Mouse (Mus musculus) heart, embryonic 14.5 days (tissue): ENCODE data around the gene BC051142. TPM values are rescaled to one million over a fixed set of nuclear protein-coding genes. Genes with fewer than 3 reads are reported as not detected.
"Not testable (repeated sequence)": the region's sequence is repeated elsewhere in the genome, so short reads cannot be mapped to it uniquely, and the experiment has no call there.

Experiments
- ATAC-seq: fragments of 200-750 bp; cut with Nextera tagmentation; 2 replicates; pipeline ENCODE4 v1.8.0; 2017; ENCODE audit warnings: low read depth, moderate TSS enrichment; ENCODE audit not compliant: insufficient number of reproducible peaks, insufficient read depth, low FRiP score
- H3K27ac ChIP-seq, 2 experiments: fragments of 200-500 bp in 1 of 2; fragments of 300-500 bp in 1 of 2; sonication (generic) in 1 of 2; replicated peaks in 1 of 2; 2 replicates each; pipeline ENCODE4 v1.5.1; 2012 to 2014; ENCODE audit warnings: low read depth in 2 of 2, low read length in 2 of 2, control low read depth in 1 of 2, mild to moderate bottlenecking in 1 of 2, mixed read lengths in 1 of 2; ENCODE audit not compliant: control insufficient read depth in 1 of 2, insufficient read depth in 1 of 2
- H3K27me3 ChIP-seq: fragments of 300-500 bp; sonication (generic); 2 replicates; pipeline ENCODE4 v1.6.1; 2014; ENCODE audit warnings: mild to moderate bottlenecking, low read length, control low read depth; ENCODE audit not compliant: control insufficient read depth, insufficient read depth
- H3K36me3 ChIP-seq: fragments of 300-500 bp; sonication (generic); 2 replicates; pipeline ENCODE4 v1.6.1; 2014; ENCODE audit warnings: mild to moderate bottlenecking, control low read depth, low read length, mixed read lengths; ENCODE audit not compliant: control insufficient read depth, insufficient read depth
- H3K4me1 ChIP-seq, 2 experiments: fragments of 200-500 bp in 1 of 2; fragments of 300-500 bp in 1 of 2; sonication (generic) in 1 of 2; 2 replicates each; pipeline ENCODE4 v1.6.1; 2012 to 2014; ENCODE audit warnings: low read length in 2 of 2, control low read depth in 1 of 2, mixed read lengths in 1 of 2; ENCODE audit not compliant: control insufficient read depth in 2 of 2, insufficient read depth in 2 of 2
- H3K4me2 ChIP-seq: fragments of 300-500 bp; sonication (generic); 2 replicates; pipeline ENCODE4 v1.6.1; 2014; ENCODE audit warnings: mild to moderate bottlenecking, low read length
- H3K4me3 ChIP-seq, 2 experiments: fragments of 200-500 bp in 1 of 2; fragments of 300-500 bp in 1 of 2; sonication (generic) in 1 of 2; 2 replicates each; pipeline ENCODE4 v1.5.1; 2012 to 2014; ENCODE audit warnings: low read length in 2 of 2, mild to moderate bottlenecking in 2 of 2, control low read depth in 1 of 2, low read depth in 1 of 2, moderate library complexity in 1 of 2; ENCODE audit not compliant: control insufficient read depth in 1 of 2, insufficient read depth in 1 of 2
- H3K9ac ChIP-seq: fragments of 300-500 bp; sonication (generic); 2 replicates; pipeline ENCODE4 v1.6.1; 2014; ENCODE audit warnings: mild to moderate bottlenecking, low read length
- H3K9me3 ChIP-seq: fragments of 300-500 bp; sonication (generic); 2 replicates; pipeline ENCODE4 v1.6.1; 2016; ENCODE audit warnings: low read length, control low read depth; ENCODE audit not compliant: control insufficient read depth
- WGBS: fragments of 180-500 bp; shearing (Covaris S2); extraction: QIAGEN DNeasy Blood & Tissue Kit; methylation state at CpG from one replicate; pipeline ENCODE4 v1.1.7; 2014; 5-methylcytosine and 5-hydroxymethylcytosine counted together
- polyA plus RNA-seq: library from polyadenylated mRNA; unstranded; fragments of >200 nt; fragmentation: Nextera tagmentation; extraction: Ambion mirVana; gene quantifications from 2 replicates; pipeline ENCODE4 v1.2.1, GENCODE M21; 2014

Gene BC051142
- polyA plus RNA-seq, 1 experiment from 2014 or later: not detected

DNA sequence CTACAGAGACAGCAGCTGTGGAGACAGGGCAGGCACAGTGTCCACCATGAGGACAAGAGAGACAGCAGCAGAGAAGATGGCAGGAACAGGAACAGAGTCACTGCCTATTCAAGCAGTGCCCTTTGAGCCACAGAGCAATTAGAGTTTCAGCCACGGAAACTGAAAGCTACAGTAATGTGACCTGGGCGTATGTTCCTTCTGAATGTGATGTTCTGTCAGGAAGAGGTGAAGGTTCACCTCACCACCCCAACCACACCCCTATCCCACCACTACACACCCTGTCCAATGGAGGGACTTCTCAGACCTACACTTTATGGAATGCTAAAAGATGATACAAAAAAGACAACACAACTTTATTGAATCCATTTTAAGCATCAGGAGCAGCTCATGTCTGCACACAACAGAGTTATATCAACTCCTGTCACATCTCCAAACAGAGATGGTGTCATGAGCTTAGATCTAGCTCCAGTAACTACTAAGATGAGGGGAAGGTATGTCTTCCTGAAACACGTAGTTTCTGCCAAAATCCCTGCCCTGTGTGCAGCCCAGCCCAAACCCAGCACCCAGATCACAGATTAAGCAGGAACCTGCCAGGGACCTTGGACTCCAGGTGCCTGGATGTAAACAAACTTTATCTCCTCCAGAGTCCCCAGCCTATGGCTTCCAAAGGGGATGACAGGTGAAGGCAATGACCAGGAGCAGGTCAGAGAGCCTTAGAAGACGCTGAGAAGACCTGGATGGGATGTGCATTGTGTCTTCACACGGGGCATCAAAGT lies 78.8 kb downstream of the BC051142 start, which contains the start of gene Btnl4:
Gene Btnl4 (minus strand): TSS at position 81 of the 776 bp plus-strand sequence.
- not testable (repeated sequence) for H3K9me3 ChIP-seq, H3K4me3 ChIP-seq, H3K36me3 ChIP-seq, H3K4me2 ChIP-seq, H3K9ac ChIP-seq, H3K27ac ChIP-seq, ATAC-seq, H3K4me1 ChIP-seq, H3K27me3 ChIP-seq
- 75% methylated on average over 4 of the region's 5 CpGs for WGBS

DNA sequence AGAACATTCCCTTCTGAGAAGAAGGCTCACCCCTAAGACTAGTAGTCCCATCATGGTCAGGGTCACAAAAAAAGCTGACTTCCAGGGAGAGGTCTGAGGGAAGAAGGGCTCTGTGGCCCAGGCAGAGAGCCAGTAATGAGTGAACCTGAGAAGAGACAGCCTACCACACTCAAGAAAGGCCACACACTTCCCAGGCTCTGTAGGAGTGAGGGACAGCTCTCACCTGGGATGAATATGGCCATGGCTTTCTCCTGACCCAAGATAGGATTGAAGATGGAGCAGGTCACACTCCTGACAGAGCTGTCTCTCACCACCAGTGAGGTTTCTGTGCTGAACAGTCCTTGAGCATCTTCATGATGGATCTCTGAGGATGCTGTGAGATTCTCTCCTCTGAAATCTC lies 94.2 kb downstream of the BC051142 start:
- Histone ChIP-seq H3K4me2 (no peak overlapping the region), H3K27ac (no peak overlapping the region), H3K36me3 (no peaks in the 10 kb centered on the region), H3K4me3 (no peak overlapping the region), H3K4me1 (no peaks in the 10 kb centered on the region), H3K9me3 (no peaks in the 10 kb centered on the region), H3K27me3 (no peaks in the 10 kb centered on the region), H3K9ac (no peak overlapping the region)
- ATAC-seq: no peak

GRCm38 (mm10) chr17:34495156-34495555 lies 96.5 kb downstream of the BC051142 start:
- not testable (repeated sequence) for H3K4me3 ChIP-seq, H3K4me2 ChIP-seq, H3K36me3 ChIP-seq, H3K9me3 ChIP-seq, H3K27me3 ChIP-seq, H3K27ac ChIP-seq, H3K9ac ChIP-seq, ATAC-seq, H3K4me1 ChIP-seq
- 60% methylated on average over 2 of the region's 2 CpGs for WGBS

GRCm38 (mm10) chr17:34496539-34496938 lies 97.9 kb downstream of the BC051142 start:
- no peak for ATAC-seq
- no peak overlapping the region for H3K9ac ChIP-seq
- H3K27me3 ChIP-seq: no peaks in the 10 kb centered on the region
- no peak overlapping the region for H3K4me3 ChIP-seq
- H3K4me2 ChIP-seq: no peak overlapping the region
- no peak overlapping the region for H3K27ac ChIP-seq
- H3K9me3 ChIP-seq: no peaks in the 10 kb centered on the region
- WGBS: 79% methylated on average over 1 of the region's 2 CpGs
- no peaks in the 10 kb centered on the region for H3K36me3 ChIP-seq
- no peaks in the 10 kb centered on the region for H3K4me1 ChIP-seq

DNA sequence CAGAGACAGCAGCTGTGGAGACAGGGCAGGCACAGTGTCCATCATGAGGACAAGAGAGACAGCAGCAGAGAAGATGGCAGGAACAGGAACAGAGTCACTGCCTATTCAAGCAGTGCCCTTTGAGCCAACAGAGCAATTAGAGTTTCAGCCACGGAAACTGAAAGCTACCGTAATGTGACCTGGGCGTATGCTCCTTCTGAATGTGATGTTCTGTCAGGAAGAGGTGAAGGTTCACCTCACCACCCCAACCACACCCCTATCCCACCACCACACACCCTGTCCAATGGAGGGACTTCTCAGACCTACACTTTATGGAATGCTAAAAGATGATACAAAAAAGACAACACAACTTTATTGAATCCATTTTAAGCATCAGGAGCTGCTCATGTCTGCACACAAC lies 98.7 kb downstream of the BC051142 start:
- H3K27ac ChIP-seq, ATAC-seq, H3K9ac ChIP-seq, H3K4me1 ChIP-seq, H3K36me3 ChIP-seq, H3K4me2 ChIP-seq, H3K9me3 ChIP-seq, H3K4me3 ChIP-seq, H3K27me3 ChIP-seq: not testable (repeated sequence)
- 83% methylated on average over 3 of the region's 3 CpGs for WGBS

- H3K4me3 ChIP-seq, H3K4me1 ChIP-seq, H3K9me3 ChIP-seq, H3K36me3 ChIP-seq, H3K27me3 ChIP-seq, H3K4me2 ChIP-seq, H3K9ac ChIP-seq, ATAC-seq, H3K27ac ChIP-seq: not testable (repeated sequence)
- 76% methylated on average over 2 of the region's 4 CpGs for WGBS
These were observed 99.1 kb downstream of the BC051142 start for GRCm38 (mm10) chr17:34497726-34498125.

DNA sequence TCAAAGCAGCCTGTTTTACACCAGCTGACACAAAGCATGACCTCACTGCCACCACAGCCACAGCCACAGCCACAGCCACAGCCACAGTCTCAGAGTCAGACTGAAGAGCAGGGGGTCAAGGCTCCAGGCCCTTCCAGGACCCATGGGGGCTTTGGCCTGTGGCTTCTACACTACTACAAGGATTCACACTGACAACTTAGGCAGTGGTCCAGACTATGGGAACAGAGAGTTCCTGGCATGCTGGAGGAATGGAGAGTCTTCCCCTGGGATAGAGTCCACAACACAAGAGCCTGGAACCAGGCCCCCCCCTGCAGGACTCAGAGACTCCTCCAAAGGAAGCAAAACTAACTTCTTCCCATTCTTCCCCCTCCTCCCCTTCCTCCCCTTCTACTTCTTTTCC lies 109.0 kb downstream of the BC051142 start:
- Histone ChIP-seq H3K4me3 (no peak overlapping the region), H3K27ac (no peak overlapping the region), H3K4me2 (no peak overlapping the region), H3K27me3 (no peaks in the 10 kb centered on the region), H3K4me1 (no peaks in the 10 kb centered on the region), H3K36me3 (no peaks in the 10 kb centered on the region), H3K9me3 (no peaks in the 10 kb centered on the region), H3K9ac (no peak overlapping the region)
- ATAC-seq: no peak
